Mouse (Mus musculus) liver, adult 2 months (tissue): ENCODE measurements at regions not wholly inside any gene's neighbourhood (a gene's known extent, or its start where the extent isn't known, plus 50 kb on each side); places are given as distances from the start of the nearest gene placed in this dataset.

Experiments
- DNase-seq: peaks from one replicate; pipeline ENCODE4 v3.0.0-alpha.2; 2011; ENCODE audit warnings: low read depth, low spot score; ENCODE audit errors: extremely low read depth
- H3K27ac ChIP-seq: fragments of 200-500 bp; replicated peaks from 2 replicates; pipeline ENCODE4 v1.5.1; 2012; ENCODE audit warnings: low read depth, mild to moderate bottlenecking, control low read depth, inconsistent platforms, low read length; ENCODE audit not compliant: insufficient read depth
- H3K27me3 ChIP-seq: fragments of 200-500 bp; 2 replicates; pipeline ENCODE4 v1.6.1; 2012; ENCODE audit warnings: mild to moderate bottlenecking, moderate library complexity, low read length, inconsistent platforms; ENCODE audit not compliant: control insufficient read depth, insufficient read depth
- H3K36me3 ChIP-seq: fragments of 200-500 bp; 2 replicates; pipeline ENCODE4 v1.6.1; 2012; ENCODE audit warnings: low read length, inconsistent platforms; ENCODE audit not compliant: control insufficient read depth, insufficient read depth
- H3K4me1 ChIP-seq: fragments of 200-500 bp; 2 replicates; pipeline ENCODE4 v1.6.1; 2011; ENCODE audit warnings: low read length; ENCODE audit not compliant: control insufficient read depth, insufficient read depth
- H3K4me3 ChIP-seq: fragments of 200-500 bp; 2 replicates; pipeline ENCODE4 v1.5.1; 2011; ENCODE audit warnings: low read depth, mild to moderate bottlenecking, control low read depth, low read length, moderate library complexity; ENCODE audit not compliant: insufficient read depth
- H3K79me2 ChIP-seq: fragments of 200-500 bp; 2 replicates; pipeline ENCODE4 v1.6.1; 2012; ENCODE audit warnings: inconsistent platforms, mild to moderate bottlenecking, low read length, moderate library complexity; ENCODE audit not compliant: control insufficient read depth, insufficient read depth
- H3K9ac ChIP-seq: fragments of 200-500 bp; 2 replicates; pipeline ENCODE4 v1.6.1; 2012; ENCODE audit warnings: low read depth, mild to moderate bottlenecking, control low read depth, inconsistent platforms, low read length
- CTCF ChIP-seq: fragments of 200-500 bp; IDR thresholded peaks from 2 replicates; pipeline ENCODE4 v1.5.1; 2011; ENCODE audit warnings: low read depth, low read length, control low read depth
- POLR2A ChIP-seq: fragments of 200-500 bp; IDR thresholded peaks from 2 replicates; pipeline ENCODE4 v1.6.1; 2011; ENCODE audit warnings: low read length, control low read depth; ENCODE audit not compliant: insufficient read depth; ENCODE audit errors: extremely low read depth
- WGBS: fragments of 180-500 bp; shearing (Covaris S2); methylation state at CpG from one replicate; pipeline ENCODE4 v1.1.7; 2018; 5-methylcytosine and 5-hydroxymethylcytosine counted together

DNA sequence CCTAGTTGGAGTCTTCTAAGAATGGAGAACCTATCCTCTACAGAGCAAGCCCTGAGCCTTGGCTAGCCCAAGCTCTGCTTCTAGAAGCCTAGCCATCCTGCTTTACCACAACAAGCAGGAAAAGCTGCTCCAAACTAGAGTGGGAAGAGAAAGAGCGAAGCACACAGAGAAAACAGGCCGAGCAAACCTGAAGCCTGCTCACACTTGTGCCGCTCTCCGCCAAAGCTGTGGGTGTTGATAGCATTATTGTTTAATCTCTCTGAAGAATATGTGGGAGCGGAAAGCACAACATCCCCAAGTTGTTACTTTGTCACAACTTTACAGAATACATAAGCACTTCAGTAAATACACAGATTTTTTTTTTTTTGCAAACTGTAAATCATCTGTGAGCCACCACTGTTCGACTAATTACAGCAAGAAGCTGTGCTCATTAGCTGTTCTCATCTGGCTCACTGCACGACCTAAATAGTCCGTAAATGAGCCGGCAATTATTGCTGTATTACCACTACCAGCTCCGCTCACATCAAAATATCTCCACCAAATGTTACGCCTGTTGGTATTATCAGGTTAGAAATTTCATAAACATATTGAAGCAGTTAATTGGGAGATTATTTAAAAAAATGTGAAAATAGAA is 224.6 kb upstream of the Prkd1 start:
- DNase-seq = no peak
- Histone ChIP-seq H3K9ac (no peak overlapping the region), H3K4me3 (no peak overlapping the region), H3K36me3 (no peaks in the 10 kb centered on the region), H3K4me1 (no peaks in the 10 kb centered on the region), H3K79me2 (no peaks in the 10 kb centered on the region), H3K27ac (no peak overlapping the region), H3K27me3 (no peaks in the 10 kb centered on the region)
- 81% methylated on average over 11 of the region's 11 CpGs for WGBS
- TF ChIP-seq POLR2A (no peak), CTCF (no peak)

DNA sequence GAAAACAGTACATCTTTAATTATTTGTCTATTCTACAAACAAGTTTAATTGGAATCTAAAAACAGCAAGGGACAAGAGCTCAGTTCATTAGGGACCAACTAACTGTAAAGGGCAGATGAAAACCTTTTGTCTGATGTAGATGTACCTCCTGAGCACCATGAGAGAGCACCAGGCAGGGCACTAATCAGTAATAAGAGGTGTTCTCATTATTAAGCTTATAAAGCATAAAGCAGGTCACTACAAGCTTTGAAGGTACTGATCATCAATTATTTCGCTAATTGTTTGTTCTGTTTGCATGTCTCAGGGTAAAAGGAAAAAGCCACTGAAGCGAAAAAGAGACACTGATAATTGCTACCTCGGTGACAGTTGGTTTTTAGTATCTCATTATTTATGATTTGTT is 202.7 kb upstream of the Prkd1 start:
- Histone ChIP-seq H3K9ac (no peak overlapping the region), H3K36me3 (no peaks in the 10 kb centered on the region), H3K27me3 (no peaks in the 10 kb centered on the region), H3K4me3 (no peak overlapping the region), H3K79me2 (no peaks in the 10 kb centered on the region), H3K4me1 (no peaks in the 10 kb centered on the region), H3K27ac (no peak overlapping the region)
- no peak for DNase-seq
- TF ChIP-seq CTCF = no peak
- no peak for TF ChIP-seq POLR2A
- WGBS = 76% methylated on average over 3 of the region's 3 CpGs

DNA sequence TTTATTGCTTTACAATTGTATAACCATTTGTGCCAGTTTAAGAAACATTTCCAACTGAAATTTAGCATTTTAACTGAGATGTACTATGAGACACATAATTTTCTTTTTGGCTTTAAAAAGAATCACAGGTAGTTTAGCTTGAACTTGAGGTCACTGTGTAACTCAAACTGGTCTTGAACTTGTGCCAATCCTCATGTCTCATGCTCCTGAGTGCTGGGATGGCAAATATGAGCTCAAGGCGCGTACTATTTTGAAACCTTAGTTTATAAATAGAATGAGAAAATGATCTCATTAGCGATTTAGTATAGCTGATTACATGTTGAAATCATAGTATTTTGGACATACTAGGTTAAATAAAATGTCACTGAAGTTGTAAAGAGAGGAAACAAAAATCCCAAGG is 199.1 kb upstream of the Prkd1 start:
- no peak for DNase-seq
- no peaks in the 10 kb centered on the region for H3K4me1 ChIP-seq
- WGBS = 76% methylated on average over 3 of the region's 3 CpGs
- no peak overlapping the region for H3K4me3 ChIP-seq
- TF ChIP-seq POLR2A (no peak), CTCF (no peak)
- no peak overlapping the region for H3K9ac ChIP-seq
- H3K27ac ChIP-seq = no peak overlapping the region
- H3K36me3 ChIP-seq = no peaks in the 10 kb centered on the region
- no peaks in the 10 kb centered on the region for H3K79me2 ChIP-seq
- no peaks in the 10 kb centered on the region for H3K27me3 ChIP-seq

DNA sequence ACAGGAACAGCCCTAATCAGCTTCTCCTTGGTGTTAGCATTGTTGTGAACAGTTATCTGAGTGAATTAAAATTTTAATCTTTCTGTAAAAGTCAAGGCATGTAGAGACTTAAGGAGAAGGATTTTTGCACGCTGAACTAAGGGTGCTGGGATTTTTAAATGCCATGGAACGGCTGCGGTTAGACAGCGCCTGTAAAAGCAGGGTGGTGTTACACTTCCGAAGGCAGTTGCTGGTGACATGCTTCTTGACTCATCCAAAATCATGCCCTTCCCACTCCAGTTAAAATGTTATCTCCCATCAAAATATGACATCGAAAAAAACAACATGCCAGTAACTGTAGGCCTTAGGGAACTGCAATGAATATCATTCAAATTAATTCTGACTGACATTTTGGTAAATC is 193.8 kb upstream of the Prkd1 start:
- TF ChIP-seq CTCF = no peak
- no peak for TF ChIP-seq POLR2A
- Histone ChIP-seq H3K79me2 (no peaks in the 10 kb centered on the region), H3K36me3 (no peaks in the 10 kb centered on the region), H3K4me3 (no peak overlapping the region), H3K4me1 (no peaks in the 10 kb centered on the region), H3K9ac (no peak overlapping the region), H3K27me3 (no peaks in the 10 kb centered on the region), H3K27ac (no peak overlapping the region)
- 86% methylated on average over 6 of the region's 6 CpGs for WGBS
- no peak for DNase-seq

DNA sequence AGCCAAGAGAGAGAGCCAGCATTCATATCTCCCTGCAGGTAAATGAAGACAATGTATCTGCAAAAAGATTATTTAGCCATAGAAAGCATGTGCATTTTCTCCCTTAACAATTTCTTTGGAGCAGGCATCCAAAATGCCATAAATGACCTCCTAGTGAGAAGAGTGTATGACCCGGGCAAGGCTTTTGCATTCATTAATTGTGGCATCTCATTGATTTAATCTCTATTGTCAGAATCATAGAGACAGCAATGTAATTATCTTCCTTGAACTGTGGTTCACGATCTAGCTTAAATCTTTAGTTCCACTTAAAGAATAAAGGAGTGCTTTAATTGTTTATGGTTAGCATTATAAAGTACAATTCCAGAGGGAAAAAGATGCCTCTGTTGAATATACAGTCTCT is 190.5 kb upstream of the Prkd1 start:
- Histone ChIP-seq H3K9ac (no peak overlapping the region), H3K4me1 (no peaks in the 10 kb centered on the region), H3K27me3 (no peaks in the 10 kb centered on the region), H3K4me3 (no peak overlapping the region), H3K36me3 (no peaks in the 10 kb centered on the region), H3K27ac (no peak overlapping the region), H3K79me2 (no peaks in the 10 kb centered on the region)
- no peak for DNase-seq
- 84% methylated on average over 2 of the region's 2 CpGs for WGBS
- TF ChIP-seq POLR2A (no peak), CTCF (no peak)

DNA sequence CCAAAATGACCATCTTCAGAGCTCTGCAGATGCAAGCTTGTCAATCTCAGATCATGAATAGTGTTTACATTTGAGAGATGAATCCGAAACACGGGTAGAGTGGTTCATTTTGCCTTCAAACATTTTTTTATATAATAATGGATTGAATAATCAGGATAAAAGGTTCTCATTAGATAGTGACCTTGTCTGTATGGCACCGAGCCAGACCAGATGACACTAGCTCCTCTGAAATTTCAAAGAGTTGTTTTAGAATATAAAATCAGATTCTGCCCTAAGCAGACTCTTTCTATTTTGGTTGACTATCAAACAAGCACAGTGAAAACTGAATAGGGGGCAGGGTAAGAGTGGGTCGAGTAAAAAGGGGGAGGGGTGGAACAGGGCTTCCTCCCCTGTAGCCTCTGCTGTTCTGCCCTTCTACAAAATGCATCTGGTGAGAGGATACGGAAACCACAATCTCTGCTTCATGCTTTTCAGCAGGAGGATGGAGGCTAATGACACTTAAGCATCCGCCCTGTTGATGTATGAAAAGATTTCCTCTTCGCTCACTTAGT is 159.9 kb upstream of the Prkd1 start:
- no peaks in the 10 kb centered on the region for H3K36me3 ChIP-seq
- DNase-seq = no peak
- no peak for TF ChIP-seq CTCF
- no peak for TF ChIP-seq POLR2A
- H3K9ac ChIP-seq = no peak overlapping the region
- H3K4me1 ChIP-seq = no peaks in the 10 kb centered on the region
- WGBS = 77% methylated on average over 7 of the region's 7 CpGs
- H3K79me2 ChIP-seq = no peaks in the 10 kb centered on the region
- H3K27me3 ChIP-seq = no peaks in the 10 kb centered on the region
- H3K4me3 ChIP-seq = no peak overlapping the region
- H3K27ac ChIP-seq = no peak overlapping the region
